Mouse (Mus musculus) stomach, postnatal 0 days (tissue): ENCODE results near the gene Lrrc28. TPM values are rescaled to one million over a fixed set of nuclear protein-coding genes. Genes with fewer than 3 reads are reported as not detected.

ENCODE experiments used
- ATAC-seq: fragments of 200-750 bp; cut with Nextera tagmentation; 2 replicates; pipeline ENCODE4 v1.8.0; 2017; ENCODE audit not compliant: low FRiP score, low TSS enrichment
- DNase-seq: peaks from one replicate; pipeline ENCODE4 v3.0.0-alpha.2; 2016; ENCODE audit warnings: low spot score
- H3K27ac ChIP-seq: fragments of 300-500 bp; sonication (generic); replicated peaks from 2 replicates; pipeline ENCODE4 v1.5.1; 2014; ENCODE audit warnings: mild to moderate bottlenecking, control low read depth
- H3K27me3 ChIP-seq: fragments of 300-500 bp; sonication (generic); 2 replicates; pipeline ENCODE4 v1.6.1; 2014; ENCODE audit warnings: low read length; ENCODE audit not compliant: control insufficient read depth, insufficient read depth
- H3K36me3 ChIP-seq: fragments of 300-500 bp; sonication (generic); 2 replicates; pipeline ENCODE4 v1.6.1; 2014; ENCODE audit warnings: low read length, mixed read lengths; ENCODE audit not compliant: control insufficient read depth, insufficient read depth
- H3K4me1 ChIP-seq: fragments of 300-500 bp; sonication (generic); replicated peaks from 2 replicates; pipeline ENCODE4 v1.6.1; 2014; ENCODE audit warnings: antibody characterized with exemption; ENCODE audit not compliant: control insufficient read depth, insufficient read depth
- H3K4me2 ChIP-seq: fragments of 300-500 bp; sonication (generic); replicated peaks from 2 replicates; pipeline ENCODE4 v1.6.1; 2014; ENCODE audit warnings: low read depth, mild to moderate bottlenecking, control low read depth, moderate library complexity
- H3K4me3 ChIP-seq: fragments of 300-500 bp; sonication (generic); 2 replicates; pipeline ENCODE4 v1.5.1; 2014; ENCODE audit warnings: low read depth, low read length, control low read depth
- H3K9ac ChIP-seq: fragments of 300-500 bp; sonication (generic); 2 replicates; pipeline ENCODE4 v1.6.1; 2014; ENCODE audit warnings: mild to moderate bottlenecking, low read length, control low read depth, mixed read lengths
- H3K9me3 ChIP-seq: fragments of 300-500 bp; sonication (generic); 2 replicates; pipeline ENCODE4 v1.6.1; 2016; ENCODE audit warnings: low read length; ENCODE audit not compliant: control insufficient read depth
- CTCF ChIP-seq: IDR thresholded peaks from 2 replicates; pipeline ENCODE4 v1.5.1; 2016; ENCODE audit warnings: antibody characterized with exemption, low read depth, mild to moderate bottlenecking, moderate library complexity
- EP300 ChIP-seq: optimal IDR thresholded peaks from 2 replicates; pipeline ENCODE3; 2016; ENCODE audit warnings: antibody characterized with exemption
- WGBS: fragments of 180-500 bp; shearing (Covaris S2); extraction: QIAGEN DNeasy Blood & Tissue Kit; methylation state at CpG from one replicate; pipeline ENCODE4 v1.1.7; 2014; 5-methylcytosine and 5-hydroxymethylcytosine counted together
- polyA plus RNA-seq: library from polyadenylated mRNA; unstranded; fragments of >200 nt; fragmentation: Nextera tagmentation; extraction: Ambion mirVana; gene quantifications from 2 replicates; pipeline ENCODE4 v1.2.1, GENCODE M21; 2015

The Lrrc28 gene
- polyA plus RNA-seq, 1 experiment from 2014 or later: 66.0 TPM

GRCm38 (mm10) chr7:67617646-67618045, 27.4 kb downstream of the Lrrc28 start:
- no peaks in the 10 kb centered on the region for H3K36me3 ChIP-seq
- no peaks in the 10 kb centered on the region for H3K9me3 ChIP-seq
- DNase-seq (no peak), ATAC-seq (no peak)
- no peak overlapping the region for H3K9ac ChIP-seq
- no peak overlapping the region for H3K4me2 ChIP-seq
- H3K4me3 ChIP-seq: no peak overlapping the region
- no peak overlapping the region for H3K27ac ChIP-seq
- WGBS: 91% methylated on average over 10 of the region's 10 CpGs
- H3K27me3 ChIP-seq: no peaks in the 10 kb centered on the region
- TF ChIP-seq CTCF (no peak), EP300 (no peak)
- H3K4me1 ChIP-seq: no peaks in the 10 kb centered on the region

- DNase-seq: no peak
- H3K4me1 ChIP-seq: no peaks in the 10 kb centered on the region
- no peaks in the 10 kb centered on the region for H3K27me3 ChIP-seq
- no peak overlapping the region for H3K4me2 ChIP-seq
- WGBS: 69% methylated on average over 4 of the region's 4 CpGs
- H3K4me3 ChIP-seq: no peak overlapping the region
- no peak overlapping the region for H3K9ac ChIP-seq
- H3K9me3 ChIP-seq: no peaks in the 10 kb centered on the region
- no peak for ATAC-seq
- no peak overlapping the region for H3K27ac ChIP-seq
- TF ChIP-seq EP300: no peak
- no peak for TF ChIP-seq CTCF
- no peaks in the 10 kb centered on the region for H3K36me3 ChIP-seq
Measured at GRCm38 (mm10) chr7:67616890-67617289, 28.2 kb downstream of the Lrrc28 start.

DNA sequence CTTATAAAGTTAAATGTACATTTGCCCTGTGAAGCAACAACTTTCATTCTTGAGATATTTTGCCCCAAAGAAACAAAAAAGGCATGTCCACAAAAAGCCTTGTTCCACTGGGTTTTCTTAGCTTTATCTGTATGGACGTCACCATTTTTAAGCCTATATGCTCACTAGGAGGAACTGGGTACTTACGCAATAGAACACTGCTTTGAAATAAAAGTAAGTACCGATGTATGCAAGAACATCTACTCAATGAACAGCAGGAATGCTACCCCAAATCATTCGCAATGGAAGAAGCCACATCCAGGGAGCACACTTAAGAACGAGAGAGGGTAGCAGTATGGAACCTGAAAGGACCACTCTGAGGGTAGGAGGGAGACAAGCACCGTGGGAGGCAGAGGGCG, 30.6 kb downstream of the Lrrc28 start:
- Histone ChIP-seq H3K4me1 (no peaks in the 10 kb centered on the region), H3K9ac (no peak overlapping the region), H3K27ac (no peak overlapping the region), H3K27me3 (no peaks in the 10 kb centered on the region), H3K4me2 (no peak overlapping the region), H3K36me3 (no peaks in the 10 kb centered on the region), H3K9me3 (no peaks in the 10 kb centered on the region), H3K4me3 (no peak overlapping the region)
- ATAC-seq: no peak
- DNase-seq: no peak
- TF ChIP-seq CTCF (no peak), EP300 (no peak)
- WGBS: 81% methylated on average over 7 of the region's 7 CpGs

DNA sequence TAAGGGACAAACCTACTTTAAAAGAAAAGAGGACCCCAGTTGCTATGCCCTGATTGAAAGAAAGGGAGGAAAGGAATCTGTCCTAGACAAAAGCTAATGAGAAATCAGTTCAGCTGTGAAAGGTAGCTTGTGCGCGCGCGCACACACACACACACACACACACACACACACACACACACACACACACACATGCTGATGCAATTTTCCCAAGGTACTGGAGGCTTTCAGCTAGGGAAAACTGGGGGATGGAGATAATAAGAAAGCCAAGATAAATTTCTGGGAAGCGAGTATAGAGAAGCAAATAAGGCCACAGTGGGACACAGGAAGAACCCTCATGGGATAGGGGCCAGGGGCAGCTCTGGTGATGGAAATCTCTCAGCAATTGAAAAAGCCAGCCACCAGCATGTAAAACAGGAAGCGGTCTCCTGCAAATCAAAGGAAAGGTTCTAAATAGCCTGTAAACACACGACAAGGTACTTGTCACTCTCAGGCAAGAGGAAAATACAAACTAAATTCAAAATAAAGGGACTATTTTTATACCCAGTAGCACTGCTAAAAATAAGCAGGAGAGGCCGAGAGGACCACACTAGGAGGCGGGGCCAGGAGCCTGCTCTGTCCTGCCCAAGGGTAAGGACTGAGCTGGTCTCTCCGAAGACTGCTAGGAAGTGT, 31.1 kb downstream of the Lrrc28 start:
- H3K4me3 ChIP-seq: no peak overlapping the region
- no peaks in the 10 kb centered on the region for H3K27me3 ChIP-seq
- 72% methylated on average over 10 of the region's 10 CpGs for WGBS
- no peak for DNase-seq
- no peaks in the 10 kb centered on the region for H3K36me3 ChIP-seq
- TF ChIP-seq EP300 (no peak), CTCF (no peak)
- no peaks in the 10 kb centered on the region for H3K4me1 ChIP-seq
- H3K9me3 ChIP-seq: no peaks in the 10 kb centered on the region
- no peak overlapping the region for H3K27ac ChIP-seq
- H3K4me2 ChIP-seq: no peak overlapping the region
- H3K9ac ChIP-seq: no peak overlapping the region
- no peak for ATAC-seq

DNA sequence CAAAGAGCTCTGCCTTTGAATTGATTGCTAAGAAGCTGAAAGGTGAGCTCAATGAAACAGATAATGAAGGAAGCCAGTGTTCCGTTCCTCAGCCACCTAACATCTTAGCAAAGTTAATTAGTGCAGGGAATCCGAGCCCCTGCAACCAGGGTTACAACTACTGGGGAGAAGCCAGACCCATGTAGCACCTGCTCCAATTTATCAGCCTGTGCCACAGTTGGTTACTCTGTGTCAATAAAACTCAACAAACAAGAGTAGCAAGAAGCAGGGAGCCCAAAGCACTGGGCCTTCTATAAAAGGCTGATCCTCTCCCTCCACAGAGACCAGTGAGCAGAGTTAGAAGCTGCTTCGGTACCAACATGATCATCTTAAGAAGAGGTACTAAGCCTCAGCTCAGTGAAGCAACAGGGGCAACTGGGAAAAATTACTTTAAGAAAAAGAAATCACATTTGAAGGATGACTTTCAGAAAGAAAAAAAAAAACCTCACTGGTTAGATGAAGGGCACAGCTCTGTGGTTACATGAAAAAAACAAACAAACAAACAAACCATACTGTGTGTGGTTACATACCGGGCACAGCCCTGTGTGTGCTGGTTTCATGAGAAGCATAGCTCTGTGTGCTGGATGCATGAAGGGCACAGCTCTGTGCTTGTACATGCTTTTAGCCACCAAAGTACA, 36.6 kb downstream of the Lrrc28 start:
- no peaks in the 10 kb centered on the region for H3K9me3 ChIP-seq
- no peak overlapping the region for H3K4me2 ChIP-seq
- 61% methylated on average over 4 of the region's 4 CpGs for WGBS
- DNase-seq: no peak
- H3K4me3 ChIP-seq: no peak overlapping the region
- no peaks in the 10 kb centered on the region for H3K36me3 ChIP-seq
- no peaks in the 10 kb centered on the region for H3K27me3 ChIP-seq
- no peak for TF ChIP-seq EP300
- TF ChIP-seq CTCF: no peak
- no peak overlapping the region for H3K9ac ChIP-seq
- H3K27ac ChIP-seq: no peak overlapping the region
- no peak for ATAC-seq
- H3K4me1 ChIP-seq: no peaks in the 10 kb centered on the region

GRCm38 (mm10) chr7:67607669-67608347, 37.3 kb downstream of the Lrrc28 start:
- H3K4me3 ChIP-seq: no peak overlapping the region
- H3K27me3 ChIP-seq: no peaks in the 10 kb centered on the region
- DNase-seq (no peak), ATAC-seq (no peak)
- H3K36me3 ChIP-seq: no peaks in the 10 kb centered on the region
- no peak overlapping the region for H3K27ac ChIP-seq
- H3K9me3 ChIP-seq: no peaks in the 10 kb centered on the region
- no peak overlapping the region for H3K9ac ChIP-seq
- H3K4me2 ChIP-seq: no peak overlapping the region
- H3K4me1 ChIP-seq: no peaks in the 10 kb centered on the region
- WGBS: 66% methylated on average over 5 of the region's 5 CpGs
- TF ChIP-seq CTCF: no peak
- TF ChIP-seq EP300: no peak
